Mouse (Mus musculus) embryo, embryonic 10 days (tissue): Measurements from ENCODE around the gene Sdf2l1.

Source experiments
- DNase-seq: peaks from one replicate; pipeline ENCODE4 v3.0.0-alpha.2; 2015; ENCODE audit warnings: low spot score

The Sdf2l1 gene

GRCm38 (mm10) chr16:17124119-17124870, 7.9 kb downstream of the Sdf2l1 start:
- peak; percentile 94 for DNase-seq

- no peak for DNase-seq
Observed at GRCm38 (mm10) chr16:17121569-17121968, 10.6 kb downstream of the Sdf2l1 start.

- no peak for DNase-seq
Observed at GRCm38 (mm10) chr16:17117309-17117799, 14.8 kb downstream of the Sdf2l1 start.

- peak; percentile 90 for DNase-seq
Observed at GRCm38 (mm10) chr16:17110771-17111743, 21.1 kb downstream of the Sdf2l1 start, which contains the start of gene Ppil2. Ppil2 (minus strand) TSS chr16:17111257.

- no peak for DNase-seq
Observed at GRCm38 (mm10) chr16:17104600-17104999, 27.6 kb downstream of the Sdf2l1 start.

GRCm38 (mm10) chr16:17102630-17103220, 29.5 kb downstream of the Sdf2l1 start:
- DNase-seq: no peak

- DNase-seq: no peak
Observed at GRCm38 (mm10) chr16:17096938-17097337, 35.2 kb downstream of the Sdf2l1 start.

GRCm38 (mm10) chr16:17088346-17088745, 43.8 kb downstream of the Sdf2l1 start:
- no peak for DNase-seq

GRCm38 (mm10) chr16:17086669-17087193, 45.5 kb downstream of the Sdf2l1 start:
- DNase-seq: no peak

- no peak for DNase-seq
Observed at GRCm38 (mm10) chr16:17086241-17086640, 45.9 kb downstream of the Sdf2l1 start.

GRCm38 (mm10) chr16:17085636-17086035, 46.5 kb downstream of the Sdf2l1 start:
- DNase-seq: no peak

GRCm38 (mm10) chr16:17082121-17082792, 49.9 kb downstream of the Sdf2l1 start:
- no peak for DNase-seq
